Mouse (Mus musculus): ENCODE data around the gene Nexmif. TPM values are rescaled to one million over a fixed set of nuclear protein-coding genes. Genes with fewer than 3 reads are reported as not detected.

Gene Nexmif
- polyA plus RNA-seq, 1 experiment from 2014 or later, result 0.66 TPM

- DNase-seq (ENCODE audit: extremely low spot score, low spot score), result no peak
- Histone ChIP-seq H3K9me3 (no peaks in the 10 kb centered on the region), H3K4me1 (peaks cover 5% of the 10 kb centered on the region), H3K27ac (no peak overlapping the region), H3K27me3 (ENCODE audit: poor library complexity, severe bottlenecking) (peaks cover 99% of the 10 kb centered on the region), H3K36me3 (replicated peaks) (no peaks in the 10 kb centered on the region), H3K4me3 (no peak overlapping the region)
These were observed 160.7 kb downstream of the Nexmif start for GRCm38 (mm10) chrX:104040276-104040675.

- H3K36me3 ChIP-seq (replicated peaks), result no peaks in the 10 kb centered on the region
- peaks cover 87% of the 10 kb centered on the region for H3K27me3 ChIP-seq (ENCODE audit: poor library complexity, severe bottlenecking)
- H3K9me3 ChIP-seq, result no peaks in the 10 kb centered on the region
- no peak overlapping the region for H3K27ac ChIP-seq
- DNase-seq (ENCODE audit: extremely low spot score, low spot score), result no peak
- 85% methylated on average over 5 of the region's 5 CpGs for WGBS
- H3K4me1 ChIP-seq, result no peaks in the 10 kb centered on the region
- no peak overlapping the region for H3K4me3 ChIP-seq
These were observed 167.1 kb downstream of the Nexmif start for GRCm38 (mm10) chrX:104033843-104034242.

DNA sequence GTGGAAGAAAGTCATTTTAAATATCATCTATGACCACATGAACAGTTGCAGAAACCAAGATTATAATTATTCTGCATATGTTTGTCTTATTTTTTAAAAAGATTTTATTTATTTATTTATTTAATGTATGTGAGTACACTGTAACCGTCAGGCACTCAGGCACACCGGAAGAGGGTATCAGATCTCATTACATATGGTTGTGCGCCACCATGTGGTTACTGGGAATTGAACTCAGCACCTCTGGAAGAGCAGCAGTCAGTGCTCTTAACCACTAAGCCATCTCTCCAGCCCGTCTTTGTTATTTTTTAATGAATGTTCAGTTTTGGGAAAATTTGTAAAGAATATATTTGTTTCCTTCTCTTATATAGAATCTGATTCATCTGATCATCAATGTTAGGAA, 168.2 kb downstream of the Nexmif start:
- Histone ChIP-seq H3K4me1 (no peaks in the 10 kb centered on the region), H3K27ac (no peak overlapping the region), H3K36me3 (replicated peaks) (no peaks in the 10 kb centered on the region), H3K4me3 (no peak overlapping the region), H3K9me3 (no peaks in the 10 kb centered on the region), H3K27me3 (ENCODE audit: poor library complexity, severe bottlenecking) (peaks cover 87% of the 10 kb centered on the region)
- WGBS, result 52% methylated on average over 4 of the region's 4 CpGs
- DNase-seq (ENCODE audit: extremely low spot score, low spot score), result no peak

MicroRNAs encoded within 50 kb of the gene (microRNA counts, 519-probe panel; counts per million panel counts)
- microRNA mmu-miR-672, result 341 counts per million, percentile 65 among the panel's probes with 10 or more counts

Small RNAs within 50 kb of the gene (microRNA-seq; reads per million reads assigned to microRNA genes)
- gene Gm24993 (not detected), gene Mir672 (59.6 reads per million, percentile 43 among the genes with 10 or more reads in this experiment)

Other genes starting within 250 kb of the Nexmif start
- gene Rlim, start 219.9 kb downstream of the Nexmif start, polyA plus RNA-seq (2016; fragmentation: Nextera tagmentation; extraction: Ambion mirVana), result 39.3 and 39.4 TPM in 2 replicates
- 13.6 and 14.4 TPM in 2 replicates for gene Abcb7, start 212.7 kb upstream of the Nexmif start, polyA plus RNA-seq (2016; fragmentation: Nextera tagmentation; extraction: Ambion mirVana)